Mouse (Mus musculus): ENCODE data around the gene Cklf. TPM values are rescaled to one million over a fixed set of nuclear protein-coding genes. Genes with fewer than 3 reads are reported as not detected.
A peak's percentile ranks its signal among the peaks of the same experiment; 100 is the strongest.
"Not testable (repeated sequence)": the region's sequence is repeated elsewhere in the genome, so short reads cannot be mapped to it uniquely, and the experiment has no call there.

Gene Cklf
- polyA plus RNA-seq, 1 experiment from 2014 or later, result 51.8 TPM

DNA sequence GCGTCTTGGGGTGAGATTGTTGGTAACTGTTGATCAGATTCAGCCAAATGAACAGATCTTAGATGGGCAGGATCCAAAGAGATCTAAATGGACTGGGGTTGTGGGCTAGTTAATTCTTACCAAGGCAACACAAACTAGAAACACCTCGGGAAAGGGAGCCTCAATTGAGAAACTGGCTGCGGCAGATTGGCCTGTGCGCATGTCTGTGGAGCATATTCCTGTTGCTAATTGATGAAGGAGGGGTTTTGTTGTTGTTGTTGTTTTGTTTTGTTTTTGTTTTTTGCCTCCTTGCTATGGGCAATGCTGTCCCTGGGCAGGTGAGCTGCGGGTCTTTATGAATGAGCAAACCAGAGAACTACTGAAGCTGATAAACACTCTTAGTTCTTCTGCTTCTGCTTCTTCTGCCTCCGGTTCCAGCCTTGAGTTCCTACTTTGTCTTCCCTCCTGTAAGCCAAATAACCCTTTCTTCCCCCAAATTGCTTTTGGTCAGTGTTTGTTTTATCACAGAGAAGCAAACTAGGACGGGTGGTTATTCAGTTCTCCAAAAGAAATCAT is 1.1 kb upstream of the Cklf start:
- Histone ChIP-seq H3K9me3 (ENCODE audit: control insufficient read depth, low read length) (no peaks in the 10 kb centered on the region), H3K4me3 (ENCODE audit: low read length) (no peak overlapping the region), H3K4me2 (replicated peaks; ENCODE audit: low read depth, low read length) (no peak overlapping the region), H3K4me1 (ENCODE audit: control insufficient read depth, insufficient read depth, low read length) (peaks cover 12% of the 10 kb centered on the region), H3K36me3 (ENCODE audit: control insufficient read depth, insufficient read depth, low read length) (peaks cover 4% of the 10 kb centered on the region; the same call in 1 of the 2 replicates), H3K9ac (ENCODE audit: low read depth, low read length) (no peak overlapping the region), H3K27ac (ENCODE audit: low read depth, low read length) (no peak overlapping the region), H3K27me3 (ENCODE audit: control insufficient read depth, insufficient read depth, low read length) (no peaks in the 10 kb centered on the region)
- WGBS, result 88% methylated on average over 7 of the region's 7 CpGs
- ATAC-seq (ENCODE audit: low FRiP score, low TSS enrichment), result no peak

DNA sequence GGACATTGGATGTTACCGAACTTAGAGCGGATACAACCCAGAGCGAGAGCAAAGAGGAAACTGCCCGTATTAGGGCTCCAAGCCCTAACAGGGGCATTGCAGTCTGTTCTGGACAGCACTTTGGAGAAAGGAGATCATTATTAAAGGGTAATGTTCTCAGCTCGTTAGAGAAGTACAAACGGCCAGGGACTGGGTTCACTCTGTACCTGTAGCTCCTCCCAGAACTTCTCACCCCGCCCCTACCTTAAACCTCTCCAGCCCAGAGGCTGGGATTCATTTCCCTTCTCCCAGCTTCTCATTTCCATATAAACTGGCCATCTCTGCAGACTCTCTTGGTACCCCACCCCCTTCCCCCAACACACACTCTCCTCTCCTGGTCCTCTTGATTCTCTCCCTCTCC is 800 bp downstream of the Cklf start:
- Histone ChIP-seq H3K36me3 (ENCODE audit: control insufficient read depth, insufficient read depth, low read length) (no peaks in the 10 kb centered on the region), H3K27ac (ENCODE audit: low read depth, low read length) (peak overlapping the region; percentile 88; the same call in 1 of the 2 replicates), H3K9me3 (ENCODE audit: control insufficient read depth, low read length) (no peaks in the 10 kb centered on the region), H3K4me2 (replicated peaks; ENCODE audit: low read depth, low read length) (peak overlapping the region; percentile 75), H3K9ac (ENCODE audit: low read depth, low read length) (peak overlapping the region; percentile 74), H3K4me1 (ENCODE audit: control insufficient read depth, insufficient read depth, low read length) (peaks cover 12% of the 10 kb centered on the region), H3K27me3 (ENCODE audit: control insufficient read depth, insufficient read depth, low read length) (no peaks in the 10 kb centered on the region), H3K4me3 (ENCODE audit: low read length) (peak overlapping the region; percentile 77)
- under 1% methylated on average over 7 of the region's 7 CpGs for WGBS
- ATAC-seq (ENCODE audit: low FRiP score, low TSS enrichment), result peak; percentile 24; the same call in 1 of the 2 replicates

DNA sequence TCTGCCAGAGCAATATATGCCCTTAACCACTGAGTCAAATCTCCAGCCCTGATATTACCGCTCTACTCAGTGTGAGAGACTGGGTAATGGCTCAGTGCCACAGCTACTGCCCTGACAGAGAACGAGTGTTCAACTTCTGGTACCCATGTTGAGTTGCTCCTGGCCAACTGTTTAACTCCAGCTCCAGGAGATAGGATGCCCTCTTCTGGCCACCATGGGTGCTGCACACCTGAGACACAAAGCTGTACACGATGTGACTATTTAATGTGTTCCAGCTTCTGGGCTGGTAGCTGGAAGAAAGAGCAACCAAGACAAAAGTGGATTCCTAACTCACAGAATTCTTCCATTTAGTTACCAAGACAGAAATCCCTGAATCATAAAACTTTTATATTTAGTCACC is 2.4 kb downstream of the Cklf start:
- H3K36me3 ChIP-seq (ENCODE audit: control insufficient read depth, insufficient read depth, low read length), result peaks cover 6% of the 10 kb centered on the region; the same call in 1 of the 2 replicates
- 0 out of 2 replicates have a peak, but pooled peaks cover 4% of the 10 kb centered on the region for H3K4me1 ChIP-seq (ENCODE audit: control insufficient read depth, insufficient read depth, low read length)
- H3K4me3 ChIP-seq (ENCODE audit: low read length), result no peak overlapping the region
- no peaks in the 10 kb centered on the region for H3K9me3 ChIP-seq (ENCODE audit: control insufficient read depth, low read length)
- H3K27me3 ChIP-seq (ENCODE audit: control insufficient read depth, insufficient read depth, low read length), result no peaks in the 10 kb centered on the region
- H3K27ac ChIP-seq (ENCODE audit: low read depth, low read length), result no peak overlapping the region
- ATAC-seq (ENCODE audit: low FRiP score, low TSS enrichment), result no peak
- no peak overlapping the region for H3K9ac ChIP-seq (ENCODE audit: low read depth, low read length)
- 92% methylated on average over 3 of the region's 3 CpGs for WGBS
- H3K4me2 ChIP-seq (replicated peaks; ENCODE audit: low read depth, low read length), result no peak overlapping the region

DNA sequence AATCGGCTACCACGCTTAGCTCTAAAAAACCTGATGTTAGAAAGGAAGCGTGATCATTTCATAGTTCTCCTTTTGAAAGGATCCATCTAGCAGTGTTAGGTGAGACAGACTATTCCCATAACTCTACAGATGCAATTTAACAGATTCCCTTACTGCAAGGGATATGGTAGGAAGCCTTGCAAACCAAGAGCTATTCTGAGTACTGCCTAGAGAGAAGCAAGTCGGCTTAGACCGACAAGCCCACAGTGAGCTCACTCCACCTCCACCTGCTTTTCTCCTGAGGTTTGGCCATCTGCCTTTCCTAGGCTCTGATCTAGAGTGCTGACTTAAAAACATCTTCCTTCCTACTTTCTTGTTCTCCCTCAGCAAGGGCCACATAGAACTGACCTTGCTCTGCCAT is 11.1 kb downstream of the Cklf start:
- not testable (repeated sequence) for H3K9me3 ChIP-seq (ENCODE audit: control insufficient read depth, low read length); H3K27me3 ChIP-seq (ENCODE audit: control insufficient read depth, insufficient read depth, low read length); ATAC-seq (ENCODE audit: low FRiP score, low TSS enrichment); H3K9ac ChIP-seq (ENCODE audit: low read depth, low read length); H3K4me3 ChIP-seq (ENCODE audit: low read length); H3K27ac ChIP-seq (ENCODE audit: low read depth, low read length); H3K4me2 ChIP-seq (replicated peaks; ENCODE audit: low read depth, low read length); H3K4me1 ChIP-seq (ENCODE audit: control insufficient read depth, insufficient read depth, low read length)
- H3K36me3 ChIP-seq (ENCODE audit: control insufficient read depth, insufficient read depth, low read length), result peaks cover 26% of the 10 kb centered on the region
- 98% methylated on average over 5 of the region's 5 CpGs for WGBS

GRCm38 (mm10) chr8:104264271-104264935 is 13.7 kb downstream of the Cklf start:
- 96% methylated on average over 22 of the region's 22 CpGs for WGBS
- not testable (repeated sequence) for H3K9ac ChIP-seq (ENCODE audit: low read depth, low read length); H3K4me3 ChIP-seq (ENCODE audit: low read length); H3K27ac ChIP-seq (ENCODE audit: low read depth, low read length); H3K27me3 ChIP-seq (ENCODE audit: control insufficient read depth, insufficient read depth, low read length); H3K4me1 ChIP-seq (ENCODE audit: control insufficient read depth, insufficient read depth, low read length); ATAC-seq (ENCODE audit: low FRiP score, low TSS enrichment); H3K4me2 ChIP-seq (replicated peaks; ENCODE audit: low read depth, low read length); H3K36me3 ChIP-seq (ENCODE audit: control insufficient read depth, insufficient read depth, low read length); H3K9me3 ChIP-seq (ENCODE audit: control insufficient read depth, low read length)

DNA sequence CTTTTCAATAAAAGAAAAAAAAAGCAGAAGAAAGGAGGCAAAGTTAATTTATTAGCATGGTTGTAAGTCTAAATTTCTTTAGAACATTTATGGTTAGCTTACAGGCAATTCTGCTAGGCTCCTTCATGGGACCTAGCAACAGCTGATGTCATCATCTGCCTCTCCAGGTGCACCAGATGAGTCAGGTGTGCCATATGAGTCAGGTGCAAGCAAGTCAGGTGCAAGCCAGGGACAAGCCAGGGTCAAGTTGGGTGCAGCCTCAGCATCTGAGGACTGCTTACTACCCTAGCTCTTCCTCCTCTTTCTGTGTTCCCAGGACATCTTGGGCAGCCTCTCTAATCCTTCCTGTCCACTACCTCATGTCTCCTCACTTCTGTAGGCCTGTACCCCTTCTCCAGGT is 17.7 kb downstream of the Cklf start:
- Histone ChIP-seq H3K27me3 (ENCODE audit: control insufficient read depth, insufficient read depth, low read length) (no peaks in the 10 kb centered on the region), H3K4me2 (replicated peaks; ENCODE audit: low read depth, low read length) (no peak overlapping the region), H3K27ac (ENCODE audit: low read depth, low read length) (no peak overlapping the region), H3K4me3 (ENCODE audit: low read length) (no peak overlapping the region), H3K4me1 (ENCODE audit: control insufficient read depth, insufficient read depth, low read length) (no peaks in the 10 kb centered on the region), H3K36me3 (ENCODE audit: control insufficient read depth, insufficient read depth, low read length) (peaks cover 7% of the 10 kb centered on the region; the same call in 1 of the 2 replicates), H3K9ac (ENCODE audit: low read depth, low read length) (no peak overlapping the region), H3K9me3 (ENCODE audit: control insufficient read depth, low read length) (no peaks in the 10 kb centered on the region)
- no peak for ATAC-seq (ENCODE audit: low FRiP score, low TSS enrichment)

DNA sequence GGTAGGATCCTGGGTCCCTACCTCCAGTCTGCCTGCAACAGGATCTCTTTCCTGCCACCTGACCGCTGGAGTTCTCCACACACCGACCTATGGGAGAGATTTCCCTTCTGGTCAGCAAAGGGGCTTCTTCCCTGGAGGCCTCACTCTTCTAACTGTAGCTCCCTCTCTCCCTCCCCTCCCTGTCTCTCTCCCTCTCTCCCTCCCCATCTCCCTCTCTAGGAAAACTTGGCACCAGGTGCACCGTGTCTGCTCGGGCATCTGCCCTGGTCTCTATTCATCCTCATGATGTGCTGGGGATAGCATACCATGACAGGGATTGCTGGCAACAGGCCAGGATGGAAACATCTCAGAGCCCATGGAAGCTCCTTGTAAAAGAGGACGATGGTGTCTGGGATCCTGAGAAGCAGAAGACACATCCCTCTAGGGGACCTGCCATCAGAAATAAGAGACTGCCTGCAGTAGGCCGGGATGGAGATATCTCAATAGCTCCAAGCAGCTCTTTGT is 18.3 kb downstream of the Cklf start:
- 93% methylated on average over 6 of the region's 6 CpGs for WGBS
- Histone ChIP-seq H3K27me3 (ENCODE audit: control insufficient read depth, insufficient read depth, low read length) (no peaks in the 10 kb centered on the region), H3K9me3 (ENCODE audit: control insufficient read depth, low read length) (no peaks in the 10 kb centered on the region), H3K4me2 (replicated peaks; ENCODE audit: low read depth, low read length) (no peak overlapping the region), H3K4me1 (ENCODE audit: control insufficient read depth, insufficient read depth, low read length) (no peaks in the 10 kb centered on the region), H3K27ac (ENCODE audit: low read depth, low read length) (no peak overlapping the region), H3K4me3 (ENCODE audit: low read length) (no peak overlapping the region), H3K9ac (ENCODE audit: low read depth, low read length) (no peak overlapping the region), H3K36me3 (ENCODE audit: control insufficient read depth, insufficient read depth, low read length) (peaks cover 2% of the 10 kb centered on the region; the same call in 1 of the 2 replicates)
- no peak; the same call in 1 of the 2 replicates for ATAC-seq (ENCODE audit: low FRiP score, low TSS enrichment)

GRCm38 (mm10) chr8:104293081-104293480 is 42.4 kb downstream of the Cklf start, which contains the start of gene Cmtm2a:
TSS of gene Cmtm2a (minus strand) at chr8:104293181.
- H3K36me3 ChIP-seq (ENCODE audit: control insufficient read depth, insufficient read depth, low read length); H3K9ac ChIP-seq (ENCODE audit: low read depth, low read length); ATAC-seq (ENCODE audit: low FRiP score, low TSS enrichment); H3K27ac ChIP-seq (ENCODE audit: low read depth, low read length); H3K4me3 ChIP-seq (ENCODE audit: low read length); H3K27me3 ChIP-seq (ENCODE audit: control insufficient read depth, insufficient read depth, low read length); H3K9me3 ChIP-seq (ENCODE audit: control insufficient read depth, low read length); H3K4me1 ChIP-seq (ENCODE audit: control insufficient read depth, insufficient read depth, low read length); H3K4me2 ChIP-seq (replicated peaks; ENCODE audit: low read depth, low read length): not testable (repeated sequence)
- 89% methylated on average over 12 of the region's 12 CpGs for whole genome bisulfite sequencing

DNA sequence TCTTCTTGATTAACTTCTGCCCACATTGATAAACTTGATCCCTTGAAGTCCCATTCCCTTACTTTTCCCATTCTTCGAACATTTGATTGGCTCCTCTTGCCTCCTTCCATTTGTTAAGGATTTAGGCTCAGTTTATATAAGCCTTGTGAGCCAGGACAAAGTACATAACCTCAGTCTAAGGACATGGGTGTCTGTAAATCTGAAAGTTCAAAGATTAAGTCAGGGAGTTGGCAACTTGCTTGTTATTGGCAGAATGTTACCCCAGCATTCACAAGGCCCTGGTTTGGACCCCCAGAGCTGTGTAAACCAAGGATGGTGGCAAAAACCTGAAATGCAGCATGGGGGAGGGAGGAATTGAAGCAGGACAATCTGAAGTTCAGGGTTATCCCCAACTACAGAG is 43.7 kb downstream of the Cklf start:
- no peaks in the 10 kb centered on the region for H3K9me3 ChIP-seq (ENCODE audit: control insufficient read depth, low read length)
- no peak overlapping the region for H3K9ac ChIP-seq (ENCODE audit: low read depth, low read length)
- no peaks in the 10 kb centered on the region for H3K36me3 ChIP-seq (ENCODE audit: control insufficient read depth, insufficient read depth, low read length)
- WGBS, result 81% methylated on average over 1 of the region's 1 CpGs
- no peaks in the 10 kb centered on the region for H3K27me3 ChIP-seq (ENCODE audit: control insufficient read depth, insufficient read depth, low read length)
- no peaks in the 10 kb centered on the region for H3K4me1 ChIP-seq (ENCODE audit: control insufficient read depth, insufficient read depth, low read length)
- H3K27ac ChIP-seq (ENCODE audit: low read depth, low read length), result no peak overlapping the region
- H3K4me3 ChIP-seq (ENCODE audit: low read length), result no peak overlapping the region
- no peak for ATAC-seq (ENCODE audit: low FRiP score, low TSS enrichment)
- no peak overlapping the region for H3K4me2 ChIP-seq (replicated peaks; ENCODE audit: low read depth, low read length)
